Mouse (Mus musculus): ENCODE results near the gene Tead1. TPM values are rescaled to one million over a fixed set of nuclear protein-coding genes. Genes with fewer than 3 reads are reported as not detected.

Tead1 gene
- total RNA-seq, 2 experiments from 2014 or later, result 66.2 to 74.8 TPM

Small RNA genes lying within 50 kb of the gene (microRNA-seq; reads per million reads assigned to microRNA genes)
- not detected for gene Gm44462

Measured in adrenal gland, postnatal 4 days (tissue).